In genomic region chr2:28629911-28630381, GRCm38 (mm10) we compare ENCODE assay signal across 14 mouse cellular contexts. TPM values are rescaled to one million over a fixed set of nuclear protein-coding genes. Genes with fewer than 3 reads are reported as not detected.
DNase-seq lines count a peak whose midpoint lies in the region; ATAC-seq lines count a peak whose summit lies in the region.
"Had no signal": no experiment of that assay in that cellular context is flagged by ENCODE, and none has a peak within 500 bp of the region (broad histone marks: within the 10 kb centered on the region; RNA-seq: fewer than 3 reads in every experiment).

No protein-coding gene starts in this region.

- peak; percentile 31 for DNase-seq in thymus, postnatal 4 days
- no peak for DNase-seq in thymus, postnatal 36 days
- peak; percentile 84 for DNase-seq in kidney, postnatal 14 days
- DNase-seq in urinary bladder, adult 2 months (ENCODE audit: low spot score), result no peak
- no peak for DNase-seq in left cerebral cortex, postnatal 14 days (ENCODE audit: low spot score in 2 of 2)
- DNase-seq: cerebellum, postnatal 10 days; gastrocnemius, postnatal 36 days; heart, postnatal 14 days; lung, adult 18-20 months; spleen, adult 18-20 months had no signal

- intact Hi-C loops in left cerebral cortex, postnatal 14 days (cut with DNase I), result no loop called here

- H3K4me2 ChIP-seq in liver, embryonic 15.5 days, result no peak overlapping the region
- no peak overlapping the region for H3K4me2 ChIP-seq in midbrain, embryonic 13.5 days (replicated peaks)

- H3K4me3 ChIP-seq in liver, embryonic 15.5 days (replicated peaks), result no peak overlapping the region
- H3K4me3 ChIP-seq in midbrain, embryonic 13.5 days (replicated peaks), result no peak overlapping the region
- H3K4me3 ChIP-seq: midbrain, embryonic 10.5 days had no signal

- no peaks in the 10 kb centered on the region for H3K36me3 ChIP-seq in liver, embryonic 15.5 days (replicated peaks)
- H3K36me3 ChIP-seq in midbrain, embryonic 13.5 days, result no peaks in the 10 kb centered on the region
- H3K36me3 ChIP-seq: midbrain, embryonic 10.5 days had no signal

- no peak overlapping the region for H3K9ac ChIP-seq in liver, embryonic 15.5 days
- no peak overlapping the region for H3K9ac ChIP-seq in midbrain, embryonic 13.5 days (replicated peaks)

- H3K27ac ChIP-seq in liver, embryonic 15.5 days (replicated peaks), result no peak overlapping the region
- H3K27ac ChIP-seq in midbrain, embryonic 13.5 days, result no peak overlapping the region
- H3K27ac ChIP-seq: midbrain, embryonic 10.5 days had no signal

- ATAC-seq in liver, embryonic 15.5 days (ENCODE audit: insufficient read depth), result peak; percentile 75
- no peak for ATAC-seq in midbrain, embryonic 13.5 days
- ATAC-seq: inflammation-experienced regulatory T-cells, adult 6 months had no signal

- no peaks in the 10 kb centered on the region for H3K9me3 ChIP-seq in liver, embryonic 15.5 days (replicated peaks)
- H3K9me3 ChIP-seq in midbrain, embryonic 13.5 days, result no peaks in the 10 kb centered on the region
- H3K9me3 ChIP-seq: midbrain, embryonic 10.5 days had no signal

- peaks cover 14% of the 10 kb centered on the region; the same call in 1 of the 2 replicates for H3K4me1 ChIP-seq in liver, embryonic 15.5 days (replicated peaks)
- H3K4me1 ChIP-seq in midbrain, embryonic 13.5 days (replicated peaks), result peaks cover 4% of the 10 kb centered on the region; the same call in 1 of the 2 replicates
- H3K4me1 ChIP-seq: midbrain, embryonic 10.5 days had no signal

- H3K27me3 ChIP-seq in liver, embryonic 15.5 days, result no peaks in the 10 kb centered on the region; the same call in 1 of the 2 replicates
- H3K27me3 ChIP-seq in midbrain, embryonic 13.5 days, result no peaks in the 10 kb centered on the region

- WGBS in liver, embryonic 15.5 days (ENCODE audit: insufficient replicate concordance), result 49% methylated on average over 4 of the region's 4 CpGs
- WGBS in midbrain, embryonic 13.5 days, result 57% methylated on average over 4 of the region's 4 CpGs

RNA-seq across cellular contexts. Expression of gene Gfi1b, which starts 8.2 kb away (rescaled TPM):
- polyA plus RNA-seq in liver, embryonic 15.5 days (2015; fragmentation: Nextera tagmentation; extraction: Ambion mirVana), result 88.2 and 91.9 TPM in 2 replicates
- 0.10 and 0.16 TPM in 2 replicates for polyA plus RNA-seq in urinary bladder, adult 2 months (2012; rRNA removed)
- not detected for total RNA-seq in left cerebral cortex, postnatal 14 days (2021)
- 0.43 and 0.67 TPM in 2 replicates for polyA plus RNA-seq in midbrain, embryonic 13.5 days (2015; fragmentation: Nextera tagmentation; extraction: Ambion mirVana)
- total RNA-seq: gastrocnemius, postnatal 36 days; heart, postnatal 14 days had no signal
- polyA plus RNA-seq: inflammation-experienced regulatory T-cells, adult 6 months had no signal

RNA-seq across cellular contexts. Expression of gene Tsc1, which starts 11.1 kb away (rescaled TPM):
- polyA plus RNA-seq in liver, embryonic 15.5 days (2015; fragmentation: Nextera tagmentation; extraction: Ambion mirVana), result 8.9 and 10.0 TPM in 2 replicates
- 11.3 and 13.6 TPM in 2 replicates for polyA plus RNA-seq in urinary bladder, adult 2 months (2012; rRNA removed)
- 10 to 100 TPM; 43.4 to 45.1 TPM for total RNA-seq in left cerebral cortex, postnatal 14 days (2021)
- 37.1 and 38.4 TPM in 2 replicates for polyA plus RNA-seq in midbrain, embryonic 13.5 days (2015; fragmentation: Nextera tagmentation; extraction: Ambion mirVana)

RNA-seq across cellular contexts. Expression of gene Gtf3c5, which starts 46.4 kb away (rescaled TPM):
- polyA plus RNA-seq in liver, embryonic 15.5 days (2015; fragmentation: Nextera tagmentation; extraction: Ambion mirVana), result 12.6 and 14.3 TPM in 2 replicates
- polyA plus RNA-seq in urinary bladder, adult 2 months (2012; rRNA removed), result 21.3 and 21.7 TPM in 2 replicates
- 10 to 100 TPM; 15.8 to 17.6 TPM for total RNA-seq in left cerebral cortex, postnatal 14 days (2021)
- 51.0 and 51.6 TPM in 2 replicates for polyA plus RNA-seq in midbrain, embryonic 13.5 days (2015; fragmentation: Nextera tagmentation; extraction: Ambion mirVana)

Comparison
In these comparisons a context has a peak if more than half of its experiments do, and no peak if none do; other contexts are left out.
1. DNase-seq: peak in thymus, postnatal 4 days (single experiment) and kidney, postnatal 14 days (single experiment); none in thymus, postnatal 36 days (0 of 2), urinary bladder, adult 2 months (single experiment) and left cerebral cortex, postnatal 14 days (0 of 2).
2. RNA of gene Gfi1b, which starts 8.2 kb away (polyA plus RNA-seq): 88.2 to 91.9 TPM in liver, embryonic 15.5 days; 0.43 to 0.67 TPM in midbrain, embryonic 13.5 days and 0.10 to 0.16 TPM in urinary bladder, adult 2 months; every median in the first group is over 10 times any median in the second.